Mouse (Mus musculus): ENCODE results near the gene Gm2115. TPM values are rescaled to one million over a fixed set of nuclear protein-coding genes. Genes with fewer than 3 reads are reported as not detected.

Gene Gm2115
- polyA plus RNA-seq, 1 experiment from 2014 or later, result 0.20 TPM

- no peaks in the 10 kb centered on the region for H3K9me3 ChIP-seq
- peaks cover 7% of the 10 kb centered on the region; the same call in 1 of the 2 replicates for H3K4me1 ChIP-seq
- no peaks in the 10 kb centered on the region for H3K27me3 ChIP-seq
- no peak overlapping the region for H3K27ac ChIP-seq
- under 1% methylated on average over 35 of the region's 36 CpGs for WGBS
- peak overlapping the region; percentile 55 for H3K4me3 ChIP-seq
- peak overlapping the region; percentile 54 for H3K9ac ChIP-seq
- H3K4me2 ChIP-seq (replicated peaks), result peak overlapping the region; percentile 97
- peak; percentile 86 for ATAC-seq (ENCODE audit: insufficient number of reproducible peaks, insufficient read depth, low FRiP score, low TSS enrichment)
- no peaks in the 10 kb centered on the region for H3K36me3 ChIP-seq
Measured at GRCm38 (mm10) chr7:84605704-84606292, 77.0 kb downstream of the Gm2115 start.

GRCm38 (mm10) chr7:84606293-84606749 lies 77.6 kb downstream of the Gm2115 start, which contains the start of gene Fah:
Gene Fah (minus strand): TSS chr7:84606722.
- peaks cover 7% of the 10 kb centered on the region; the same call in 1 of the 2 replicates for H3K4me1 ChIP-seq
- H3K27ac ChIP-seq, result no peak within 1 kb of the TSS
- peak within 1 kb of the TSS; percentile 54 for H3K9ac ChIP-seq
- H3K36me3 ChIP-seq, result no peaks in the 10 kb centered on the region
- ATAC-seq (ENCODE audit: insufficient number of reproducible peaks, insufficient read depth, low FRiP score, low TSS enrichment), result peak; percentile 68; the same call in 1 of the 2 replicates
- 3% methylated on average over 10 of the region's 10 CpGs for WGBS
- peak within 1 kb of the TSS; percentile 97 for H3K4me2 ChIP-seq (replicated peaks)
- no peaks in the 10 kb centered on the region for H3K9me3 ChIP-seq
- no peaks in the 10 kb centered on the region for H3K27me3 ChIP-seq
- H3K4me3 ChIP-seq, result peak within 1 kb of the TSS; percentile 55

- WGBS, result 79% methylated on average over 1 of the region's 1 CpGs
- no peaks in the 10 kb centered on the region for H3K36me3 ChIP-seq
- no peak for ATAC-seq (ENCODE audit: insufficient number of reproducible peaks, insufficient read depth, low FRiP score, low TSS enrichment)
Measured at GRCm38 (mm10) chr7:84611609-84612008, 82.9 kb downstream of the Gm2115 start.

GRCm38 (mm10) chr7:84612445-84612844 lies 83.7 kb downstream of the Gm2115 start:
- Histone ChIP-seq H3K36me3 (peaks cover 6% of the 10 kb centered on the region; the same call in 1 of the 2 replicates), H3K4me3 (no peak overlapping the region), H3K4me1 (no peaks in the 10 kb centered on the region), H3K4me2 (replicated peaks) (no peak overlapping the region), H3K27ac (no peak overlapping the region), H3K9ac (no peak overlapping the region), H3K9me3 (no peaks in the 10 kb centered on the region), H3K27me3 (no peaks in the 10 kb centered on the region)
- 91% methylated on average over 4 of the region's 4 CpGs for WGBS
- no peak for ATAC-seq (ENCODE audit: insufficient number of reproducible peaks, insufficient read depth, low FRiP score, low TSS enrichment)

More at GRCm38 (mm10) chr7:84611609-84612008, 82.9 kb downstream of the Gm2115 start:
- H3K27ac ChIP-seq, result no peak overlapping the region
- H3K9ac ChIP-seq, result no peak overlapping the region
- H3K4me1 ChIP-seq, result no peaks in the 10 kb centered on the region
- no peaks in the 10 kb centered on the region for H3K27me3 ChIP-seq
- no peak overlapping the region for H3K4me2 ChIP-seq (replicated peaks)
- H3K9me3 ChIP-seq, result no peaks in the 10 kb centered on the region
- no peak overlapping the region for H3K4me3 ChIP-seq

- Histone ChIP-seq H3K9me3 (no peaks in the 10 kb centered on the region), H3K27ac (no peak overlapping the region), H3K4me1 (no peaks in the 10 kb centered on the region), H3K4me2 (replicated peaks) (no peak overlapping the region), H3K9ac (no peak overlapping the region), H3K36me3 (peaks cover 8% of the 10 kb centered on the region), H3K27me3 (no peaks in the 10 kb centered on the region), H3K4me3 (no peak overlapping the region)
- 87% methylated on average over 2 of the region's 2 CpGs for WGBS
- no peak for ATAC-seq (ENCODE audit: insufficient number of reproducible peaks, insufficient read depth, low FRiP score, low TSS enrichment)
Measured at GRCm38 (mm10) chr7:84618951-84619350, 90.2 kb downstream of the Gm2115 start.

GRCm38 (mm10) chr7:84620956-84621355 lies 92.2 kb downstream of the Gm2115 start:
- 94% methylated on average over 3 of the region's 3 CpGs for WGBS
- no peak overlapping the region for H3K9ac ChIP-seq
- H3K4me1 ChIP-seq, result no peaks in the 10 kb centered on the region
- no peak overlapping the region for H3K4me2 ChIP-seq (replicated peaks)
- H3K27me3 ChIP-seq, result no peaks in the 10 kb centered on the region
- no peak overlapping the region for H3K4me3 ChIP-seq
- no peaks in the 10 kb centered on the region for H3K9me3 ChIP-seq
- H3K27ac ChIP-seq, result no peak overlapping the region
- peaks cover 18% of the 10 kb centered on the region for H3K36me3 ChIP-seq
- no peak for ATAC-seq (ENCODE audit: insufficient number of reproducible peaks, insufficient read depth, low FRiP score, low TSS enrichment)

GRCm38 (mm10) chr7:84623718-84624117 lies 95.0 kb downstream of the Gm2115 start:
- Histone ChIP-seq H3K9me3 (no peaks in the 10 kb centered on the region), H3K4me3 (no peak overlapping the region), H3K4me1 (no peaks in the 10 kb centered on the region), H3K27me3 (no peaks in the 10 kb centered on the region), H3K27ac (no peak overlapping the region), H3K4me2 (replicated peaks) (no peak overlapping the region), H3K9ac (no peak overlapping the region), H3K36me3 (peaks cover 12% of the 10 kb centered on the region)
- 95% methylated on average over 4 of the region's 4 CpGs for WGBS
- no peak for ATAC-seq (ENCODE audit: insufficient number of reproducible peaks, insufficient read depth, low FRiP score, low TSS enrichment)

GRCm38 (mm10) chr7:84631878-84632277 lies 103.1 kb downstream of the Gm2115 start:
- Histone ChIP-seq H3K4me2 (replicated peaks) (no peak overlapping the region), H3K36me3 (peaks cover 13% of the 10 kb centered on the region), H3K27ac (no peak overlapping the region), H3K27me3 (no peaks in the 10 kb centered on the region), H3K9ac (no peak overlapping the region), H3K9me3 (no peaks in the 10 kb centered on the region), H3K4me1 (no peaks in the 10 kb centered on the region), H3K4me3 (no peak overlapping the region)
- WGBS, result 89% methylated on average over 3 of the region's 3 CpGs
- ATAC-seq (ENCODE audit: insufficient number of reproducible peaks, insufficient read depth, low FRiP score, low TSS enrichment), result no peak

Other genes starting within 250 kb of the Gm2115 start
- gene Arnt2, start 118.8 kb upstream of the Gm2115 start, polyA plus RNA-seq (2016; fragmentation: Nextera tagmentation; extraction: Ambion mirVana), result 26.0 and 27.8 TPM in 2 replicates
- gene Fah, start 77.8 kb downstream of the Gm2115 start, polyA plus RNA-seq (2016; fragmentation: Nextera tagmentation; extraction: Ambion mirVana), result 3.3 TPM in 2 replicates
- gene Zfand6, start 161.0 kb downstream of the Gm2115 start, polyA plus RNA-seq (2016; fragmentation: Nextera tagmentation; extraction: Ambion mirVana), result 195 and 198 TPM in 2 replicates